Mouse (Mus musculus) midbrain, embryonic 16.5 days (tissue): ENCODE measurements around the gene Aasdh. TPM values are rescaled to one million over a fixed set of nuclear protein-coding genes. Genes with fewer than 3 reads are reported as not detected.

Source experiments
- ATAC-seq: fragments of 200-750 bp; cut with Nextera tagmentation; 2 replicates; pipeline ENCODE4 v1.8.0; 2017; ENCODE audit warnings: moderate TSS enrichment
- H3K27ac ChIP-seq: fragments of 300-500 bp; sonication (generic); 2 replicates; pipeline ENCODE4 v1.5.1; 2014; ENCODE audit warnings: mild to moderate bottlenecking, low read length, mixed read lengths
- H3K27me3 ChIP-seq: fragments of 300-500 bp; sonication (generic); 2 replicates; pipeline ENCODE4 v1.6.1; 2014; ENCODE audit warnings: low read depth, low read length, mixed read lengths; ENCODE audit not compliant: control insufficient read depth, insufficient read depth
- H3K36me3 ChIP-seq: fragments of 300-500 bp; sonication (generic); 2 replicates; pipeline ENCODE4 v1.6.1; 2014; ENCODE audit warnings: mild to moderate bottlenecking, low read length, moderate library complexity, mixed read lengths; ENCODE audit not compliant: control insufficient read depth, insufficient read depth
- H3K4me1 ChIP-seq: fragments of 300-500 bp; sonication (generic); 2 replicates; pipeline ENCODE4 v1.6.1; 2014; ENCODE audit warnings: mild to moderate bottlenecking, low read length, mixed read lengths; ENCODE audit not compliant: control insufficient read depth, insufficient read depth
- H3K4me2 ChIP-seq: fragments of 300-500 bp; sonication (generic); 2 replicates; pipeline ENCODE4 v1.6.1; 2014; ENCODE audit warnings: mild to moderate bottlenecking, low read length, mixed read lengths
- H3K4me3 ChIP-seq: fragments of 300-500 bp; sonication (generic); 2 replicates; pipeline ENCODE4 v1.5.1; 2014; ENCODE audit warnings: low read depth, mild to moderate bottlenecking, low read length, moderate library complexity, mixed read lengths
- H3K9ac ChIP-seq: fragments of 300-500 bp; sonication (generic); 2 replicates; pipeline ENCODE4 v1.6.1; 2014; ENCODE audit warnings: low read depth, low read length, mixed read lengths
- H3K9me3 ChIP-seq: fragments of 300-500 bp; sonication (generic); replicated peaks from 2 replicates; pipeline ENCODE4 v1.6.1; 2014; ENCODE audit warnings: mild to moderate bottlenecking, low read length, mixed read lengths; ENCODE audit not compliant: control insufficient read depth, poor library complexity, severe bottlenecking
- WGBS: fragments of 180-500 bp; shearing (Covaris S2); extraction: QIAGEN DNeasy Blood & Tissue Kit; methylation state at CpG from one replicate; pipeline ENCODE4 v1.1.7; 2014; 5-methylcytosine and 5-hydroxymethylcytosine counted together
- polyA plus RNA-seq: library from polyadenylated mRNA; unstranded; fragments of >200 nt; fragmentation: Nextera tagmentation; extraction: Ambion mirVana; gene quantifications from 2 replicates; pipeline ENCODE4 v1.2.1, GENCODE M21; 2015

Gene Aasdh
- polyA plus RNA-seq, 1 experiment from 2014 or later = 20.7 TPM

DNA sequence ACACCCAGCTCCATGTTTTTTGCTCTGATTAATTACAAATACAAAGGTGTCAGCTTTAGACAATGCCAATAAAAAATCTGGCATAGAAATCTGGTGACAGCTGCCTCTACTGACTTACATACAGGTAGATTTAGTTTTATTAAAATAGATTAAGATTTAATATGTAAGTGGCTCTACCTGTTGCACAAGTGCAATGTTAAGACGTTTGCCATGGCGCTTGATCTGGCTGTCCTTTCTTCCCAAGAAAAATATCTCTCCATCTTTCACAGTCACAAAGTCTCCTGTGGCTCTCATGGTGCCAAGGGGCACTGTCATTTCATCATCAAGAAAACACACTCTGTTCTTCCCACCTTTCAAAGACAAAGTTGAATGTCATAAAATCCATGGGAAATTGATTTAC is 18.3 kb downstream of the Aasdh start:
- Histone ChIP-seq H3K9ac (no peak overlapping the region), H3K4me3 (no peak overlapping the region), H3K36me3 (peaks cover 46% of the 10 kb centered on the region)

DNA sequence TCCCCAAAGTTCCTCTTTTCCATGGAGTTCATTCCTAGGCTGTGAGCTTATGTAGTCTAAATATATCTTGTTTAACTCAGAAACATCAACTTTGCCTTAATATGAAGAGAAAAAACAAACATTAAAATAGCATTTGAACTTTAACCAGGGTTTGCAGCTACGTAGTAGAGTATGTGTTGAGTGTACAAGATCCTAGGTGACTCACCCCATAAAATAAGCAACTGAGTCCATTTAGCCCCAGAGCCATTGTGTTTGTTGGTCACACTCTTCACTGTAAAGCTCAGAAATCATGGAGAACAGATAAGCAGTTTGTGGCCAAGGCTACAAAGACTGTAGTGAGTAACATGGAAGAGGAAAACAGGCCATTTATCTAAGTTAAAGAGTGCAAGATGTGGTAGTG is 21.2 kb downstream of the Aasdh start:
- no peaks in the 10 kb centered on the region for H3K27me3 ChIP-seq

More for the DNA sequence above, 18.3 kb downstream of the Aasdh start:
- no peaks in the 10 kb centered on the region for H3K27me3 ChIP-seq
- WGBS = 99% methylated on average over 2 of the region's 2 CpGs
- no peak overlapping the region for H3K27ac ChIP-seq
- no peaks in the 10 kb centered on the region for H3K4me1 ChIP-seq
- H3K4me2 ChIP-seq = no peak overlapping the region
- H3K9me3 ChIP-seq = no peaks in the 10 kb centered on the region
- no peak for ATAC-seq

DNA sequence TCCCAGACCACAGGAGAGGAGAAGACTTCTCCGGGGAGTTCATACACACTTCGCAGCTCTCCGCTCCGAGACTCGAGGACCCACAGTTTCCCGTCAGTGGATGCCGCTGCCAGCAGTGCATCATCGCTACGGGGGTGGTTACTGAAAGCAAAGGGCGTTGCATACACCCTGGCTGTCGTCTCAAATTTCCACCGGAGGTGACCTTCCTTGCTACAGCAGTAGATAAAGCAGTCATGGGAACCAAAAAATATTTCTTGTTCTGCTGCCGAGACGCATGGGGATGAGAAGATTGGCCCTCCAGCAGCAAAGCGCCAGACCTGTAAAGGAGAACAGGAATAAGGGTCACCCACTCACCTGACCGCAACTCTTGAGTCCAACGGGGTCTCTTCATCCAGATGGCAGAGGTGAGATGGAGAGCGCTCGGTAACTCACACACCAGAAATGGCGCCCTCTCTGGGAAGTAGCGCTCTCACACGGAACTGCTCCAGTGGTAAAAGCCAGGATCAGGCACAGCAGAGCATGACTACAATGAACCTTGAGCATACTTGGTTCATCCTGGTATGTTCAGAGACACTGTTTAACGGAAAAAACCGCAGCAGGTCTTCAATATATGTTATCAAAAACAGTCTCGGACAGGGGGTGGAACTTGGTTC is 29.1 kb downstream of the Aasdh start:
- no peak for ATAC-seq
- Histone ChIP-seq H3K27ac (no peak overlapping the region), H3K4me1 (no peaks in the 10 kb centered on the region), H3K36me3 (peaks cover 15% of the 10 kb centered on the region), H3K9ac (no peak overlapping the region), H3K4me3 (no peak overlapping the region), H3K4me2 (no peak overlapping the region), H3K27me3 (no peaks in the 10 kb centered on the region), H3K9me3 (no peaks in the 10 kb centered on the region)
- 90% methylated on average over 25 of the region's 25 CpGs for WGBS

More for the DNA sequence above, 21.2 kb downstream of the Aasdh start:
- H3K27ac ChIP-seq = no peak overlapping the region
- H3K36me3 ChIP-seq = peaks cover 34% of the 10 kb centered on the region
- H3K4me3 ChIP-seq = no peak overlapping the region
- no peaks in the 10 kb centered on the region for H3K9me3 ChIP-seq
- 93% methylated on average over 1 of the region's 1 CpGs for WGBS
- ATAC-seq = no peak
- no peaks in the 10 kb centered on the region for H3K4me1 ChIP-seq
- H3K4me2 ChIP-seq = no peak overlapping the region
- no peak overlapping the region for H3K9ac ChIP-seq

DNA sequence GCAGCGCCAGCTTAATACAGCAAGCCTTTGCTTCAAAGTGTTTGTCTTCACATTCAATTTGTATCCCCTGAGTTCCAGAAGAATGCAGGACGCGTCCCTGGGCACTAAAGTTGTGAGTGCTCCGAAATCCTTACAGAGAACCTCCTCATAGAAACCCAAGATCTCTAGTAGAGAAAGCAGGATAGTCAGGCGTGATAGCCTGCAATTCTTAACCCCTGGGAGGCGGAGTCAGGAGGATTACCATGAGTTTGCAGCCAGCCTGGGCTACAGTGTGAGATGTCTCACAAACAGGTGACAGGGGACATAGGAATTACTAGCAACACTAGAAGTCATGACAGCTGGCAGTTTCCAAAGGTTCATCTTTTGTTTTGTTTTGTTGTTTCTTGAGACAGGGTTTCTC is 35.8 kb downstream of the Aasdh start:
- no peak overlapping the region; the same call in 1 of the 2 replicates for H3K4me2 ChIP-seq
- WGBS = 48% methylated on average over 6 of the region's 6 CpGs

DNA sequence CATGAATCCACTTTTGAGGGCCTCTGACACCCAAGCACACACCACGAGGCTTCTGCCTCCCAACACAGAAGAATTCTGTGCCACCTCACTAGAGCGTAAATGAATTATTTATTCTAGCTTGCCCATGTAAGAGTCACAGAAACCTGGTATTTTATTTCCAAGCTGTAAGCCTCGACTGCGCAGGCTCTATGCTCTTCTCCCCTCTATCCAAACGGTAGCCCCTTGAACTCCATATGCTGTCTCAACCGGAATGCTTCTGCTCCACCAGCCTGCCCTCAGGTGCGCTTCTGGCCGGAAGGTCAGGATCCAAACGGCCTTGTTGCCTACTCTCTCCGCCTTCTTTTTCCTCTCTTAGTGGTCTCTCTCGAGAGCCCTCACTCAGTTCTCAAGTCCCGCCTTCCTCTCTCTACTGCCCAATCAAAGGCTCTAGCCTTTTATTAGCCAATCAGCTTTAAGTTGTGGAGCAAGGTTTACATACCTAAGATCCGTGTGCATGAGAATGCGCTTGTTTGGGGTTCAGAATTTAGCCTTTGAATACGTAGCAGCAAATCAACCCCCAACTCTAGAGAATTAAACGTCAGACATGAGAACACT is 36.5 kb downstream of the Aasdh start:
- 24% methylated on average over 16 of the region's 16 CpGs for WGBS

More for the DNA sequence above, 35.8 kb downstream of the Aasdh start:
- Histone ChIP-seq H3K4me3 (no peak overlapping the region), H3K27me3 (no peaks in the 10 kb centered on the region), H3K9ac (no peak overlapping the region), H3K4me1 (no peaks in the 10 kb centered on the region), H3K9me3 (no peaks in the 10 kb centered on the region), H3K27ac (no peak overlapping the region), H3K36me3 (peaks cover 29% of the 10 kb centered on the region)
- no peak for ATAC-seq

DNA sequence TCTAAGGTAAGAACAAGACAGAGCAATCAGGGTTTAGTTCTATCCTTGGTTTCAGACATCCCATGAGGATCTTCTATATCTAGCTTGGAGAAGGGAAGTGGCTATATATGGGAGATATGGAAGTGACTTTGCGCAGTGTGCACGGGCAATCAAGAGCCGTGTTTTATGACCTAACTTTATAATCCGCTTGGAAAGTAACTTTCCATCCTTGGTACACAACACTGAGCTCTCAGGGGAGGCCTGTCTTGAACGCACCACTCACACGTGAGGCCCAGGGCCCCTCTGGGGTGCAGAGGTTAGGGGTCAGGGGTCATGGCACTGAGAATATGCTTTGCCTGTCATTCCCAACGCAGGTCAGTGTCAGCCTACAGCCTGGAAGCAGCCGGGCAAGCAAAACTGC is 38.5 kb downstream of the Aasdh start:
- Histone ChIP-seq H3K9ac (no peak overlapping the region), H3K9me3 (no peaks in the 10 kb centered on the region), H3K4me2 (no peak overlapping the region), H3K27ac (no peak overlapping the region), H3K4me1 (no peaks in the 10 kb centered on the region), H3K27me3 (no peaks in the 10 kb centered on the region), H3K4me3 (no peak overlapping the region), H3K36me3 (peaks cover 26% of the 10 kb centered on the region)
- 87% methylated on average over 8 of the region's 8 CpGs for WGBS
- ATAC-seq = no peak

More for the DNA sequence above, 36.5 kb downstream of the Aasdh start:
- H3K27ac ChIP-seq = no peak overlapping the region
- H3K9me3 ChIP-seq = no peaks in the 10 kb centered on the region
- no peaks in the 10 kb centered on the region for H3K4me1 ChIP-seq
- peak overlapping the region; percentile 34 for H3K4me2 ChIP-seq
- no peaks in the 10 kb centered on the region for H3K27me3 ChIP-seq
- peak overlapping the region; percentile 10; the same call in 1 of the 2 replicates for H3K4me3 ChIP-seq
- peaks cover 29% of the 10 kb centered on the region for H3K36me3 ChIP-seq
- no peak overlapping the region for H3K9ac ChIP-seq
- ATAC-seq = peak; percentile 76

DNA sequence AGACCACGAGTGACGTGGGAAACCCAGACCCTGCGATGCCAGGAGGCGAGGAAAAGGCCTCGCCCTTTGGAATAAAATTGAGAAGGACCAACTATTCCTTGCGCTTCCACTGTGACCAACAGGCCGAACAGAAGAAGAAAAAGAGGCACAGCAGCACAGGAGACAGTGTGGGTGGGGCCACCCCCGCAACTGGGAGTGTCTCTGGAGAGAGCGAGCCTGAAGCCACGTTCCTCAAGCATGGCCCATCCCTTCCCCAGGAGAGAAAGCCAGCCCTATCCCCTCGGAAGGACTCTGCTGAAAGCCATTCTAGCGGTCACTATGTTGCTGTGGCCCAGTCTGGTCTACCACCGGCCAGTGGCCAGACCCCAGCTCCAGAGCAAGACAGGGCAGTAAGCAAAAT is 46.9 kb downstream of the Aasdh start:
- H3K27ac ChIP-seq = no peak overlapping the region
- H3K27me3 ChIP-seq = peaks cover 5% of the 10 kb centered on the region
- 81% methylated on average over 13 of the region's 13 CpGs for WGBS
- H3K4me2 ChIP-seq = no peak overlapping the region
- H3K9me3 ChIP-seq = no peaks in the 10 kb centered on the region
- no peak overlapping the region for H3K9ac ChIP-seq
- peaks cover 4% of the 10 kb centered on the region; the same call in 1 of the 2 replicates for H3K4me1 ChIP-seq
- peaks cover 12% of the 10 kb centered on the region; the same call in 1 of the 2 replicates for H3K36me3 ChIP-seq
- H3K4me3 ChIP-seq = no peak overlapping the region
- ATAC-seq = no peak

DNA sequence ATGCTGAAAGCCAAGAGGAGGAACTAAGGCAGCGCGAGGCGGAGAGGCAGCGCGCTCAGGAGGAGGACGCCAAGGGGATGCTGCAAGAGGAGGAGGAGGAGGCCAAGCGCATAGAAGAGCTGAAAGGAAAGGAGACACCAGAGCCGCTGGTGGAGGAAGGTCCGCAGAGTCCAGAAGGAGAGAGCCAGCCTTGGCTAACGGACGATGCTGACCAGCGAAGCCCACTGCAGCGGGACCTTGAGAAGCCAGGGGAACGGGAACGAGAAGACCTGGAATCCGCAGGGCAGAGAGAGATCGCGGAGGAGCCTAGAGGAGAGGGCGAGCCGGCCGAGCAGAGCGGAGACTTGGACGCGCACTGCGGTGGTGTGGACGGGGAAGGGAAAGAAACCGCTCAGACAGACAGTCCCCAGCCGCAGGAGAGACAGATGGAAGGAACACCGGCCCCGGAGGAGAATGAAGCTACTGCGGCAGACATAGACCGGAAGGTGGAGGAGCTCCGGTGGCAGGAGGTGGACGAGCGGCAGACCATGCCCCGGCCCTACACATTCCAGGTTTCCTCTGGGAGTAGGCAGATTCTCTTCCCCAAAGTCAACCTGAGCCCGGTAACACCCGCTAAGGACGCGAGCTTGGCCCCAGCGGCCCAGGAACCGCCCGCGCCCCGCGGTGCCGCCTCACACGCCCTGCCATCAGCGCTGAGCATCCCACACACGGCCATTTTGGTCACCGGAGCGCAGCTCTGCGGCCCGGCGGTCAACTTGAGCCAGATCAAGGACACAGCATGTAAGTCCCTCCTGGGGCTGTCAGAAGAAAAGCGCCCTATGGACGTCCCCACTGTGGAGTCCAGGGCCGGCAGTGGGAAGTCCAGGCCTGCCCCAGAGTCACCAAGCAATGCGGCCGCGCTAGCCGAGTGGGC is 48.0 kb downstream of the Aasdh start:
- H3K36me3 ChIP-seq = peaks cover 12% of the 10 kb centered on the region; the same call in 1 of the 2 replicates
- no peak overlapping the region for H3K27ac ChIP-seq
- no peak for ATAC-seq
- H3K27me3 ChIP-seq = peaks cover 5% of the 10 kb centered on the region
- no peaks in the 10 kb centered on the region for H3K9me3 ChIP-seq
- 27% methylated on average over 62 of the region's 62 CpGs for WGBS
- peaks cover 4% of the 10 kb centered on the region; the same call in 1 of the 2 replicates for H3K4me1 ChIP-seq
- H3K9ac ChIP-seq = no peak overlapping the region
- H3K4me2 ChIP-seq = peak overlapping the region; percentile 16
- peak overlapping the region; percentile 21 for H3K4me3 ChIP-seq
